Comparison of ENCODE assay signal across 9 mouse cellular contexts in genomic region chr1:155138795-155139194, GRCm38 (mm10). TPM values are rescaled to one million over a fixed set of nuclear protein-coding genes. Genes with fewer than 3 reads are reported as not detected.
DNase-seq lines count a peak whose midpoint lies in the region; ATAC-seq and TF ChIP-seq lines count a peak whose summit lies in the region.
"Had no signal": no experiment of that assay in that cellular context is flagged by ENCODE, and none has a peak within 500 bp of the region (broad histone marks: within the 10 kb centered on the region; RNA-seq: fewer than 3 reads in every experiment).

No protein-coding gene starts in this region.

- 88% methylated on average over 7 of the region's 7 CpGs for WGBS in heart, embryonic 10.5 days
- WGBS in heart, embryonic 15.5 days: 71% methylated on average over 7 of the region's 7 CpGs
- WGBS in macrophage (ENCODE audit: missing documents): 52% methylated on average over 7 of the region's 7 CpGs
- 96% methylated on average over 7 of the region's 7 CpGs for WGBS in midbrain, postnatal 0 days

- H3K4me2 ChIP-seq in heart, embryonic 15.5 days: no peak overlapping the region
- H3K4me2 ChIP-seq in midbrain, postnatal 0 days (ENCODE audit: low read depth, low read length, poor library complexity, severe bottlenecking): no peak overlapping the region

- no peak overlapping the region for H3K4me3 ChIP-seq in heart, embryonic 10.5 days
- H3K4me3 ChIP-seq in heart, embryonic 15.5 days: no peak overlapping the region
- no peak overlapping the region for H3K4me3 ChIP-seq in macrophage (ENCODE audit: inconsistent target)
- H3K4me3 ChIP-seq in midbrain, postnatal 0 days (ENCODE audit: low read depth, low read length): no peak overlapping the region

- no peak overlapping the region for H3K27ac ChIP-seq in heart, embryonic 10.5 days
- 0 out of 2 replicates have a peak overlapping the region, but pooled peaks have one; percentile 35 for H3K27ac ChIP-seq in heart, embryonic 15.5 days
- H3K27ac ChIP-seq in macrophage: 0 out of 2 replicates have a peak overlapping the region, but pooled peaks have one; percentile 13
- H3K27ac ChIP-seq in midbrain, postnatal 0 days (ENCODE audit: low read depth, low read length): no peak overlapping the region

- peak; percentile 69 to 87 for DNase-seq in heart, adult 18-20 months
- no peak for DNase-seq in heart, embryonic 10.5 days (ENCODE audit: low spot score)
- DNase-seq in midbrain, postnatal 0 days (ENCODE audit: low spot score): no peak
- DNase-seq in kidney, postnatal 10 days: no peak
- DNase-seq: kidney, adult 9 months had no signal

- H3K79me2 ChIP-seq in macrophage (ENCODE audit: inconsistent target): peaks cover 6% of the 10 kb centered on the region; the same call in 1 of the 2 replicates

- no peaks in the 10 kb centered on the region for H3K9me3 ChIP-seq in heart, embryonic 10.5 days
- H3K9me3 ChIP-seq in heart, embryonic 15.5 days (replicated peaks): no peaks in the 10 kb centered on the region
- H3K9me3 ChIP-seq in midbrain, postnatal 0 days (ENCODE audit: low read length): no peaks in the 10 kb centered on the region

- H3K9ac ChIP-seq in heart, embryonic 15.5 days: no peak overlapping the region
- no peak overlapping the region for H3K9ac ChIP-seq in midbrain, postnatal 0 days (replicated peaks; ENCODE audit: low read length, poor library complexity, severe bottlenecking)

- H3K36me3 ChIP-seq in heart, embryonic 10.5 days: no peaks in the 10 kb centered on the region
- no peaks in the 10 kb centered on the region for H3K36me3 ChIP-seq in heart, embryonic 15.5 days
- H3K36me3 ChIP-seq in macrophage (ENCODE audit: inconsistent target): peaks cover 8% of the 10 kb centered on the region; the same call in 1 of the 2 replicates
- no peaks in the 10 kb centered on the region for H3K36me3 ChIP-seq in midbrain, postnatal 0 days (ENCODE audit: insufficient read depth, low read length)

- H3K4me1 ChIP-seq in heart, embryonic 10.5 days: peaks cover 42% of the 10 kb centered on the region
- H3K4me1 ChIP-seq in heart, embryonic 15.5 days (replicated peaks): peaks cover 48% of the 10 kb centered on the region
- no peaks in the 10 kb centered on the region for H3K4me1 ChIP-seq in midbrain, postnatal 0 days (ENCODE audit: insufficient read depth, low read length)

- TF ChIP-seq CTCF in midbrain, postnatal 0 days (IDR thresholded peaks at IDR 0.05): no peak

- H3K27me3 ChIP-seq in heart, embryonic 10.5 days (ENCODE audit: insufficient read depth, poor library complexity, severe bottlenecking): no peaks in the 10 kb centered on the region
- no peaks in the 10 kb centered on the region for H3K27me3 ChIP-seq in heart, embryonic 15.5 days
- no peaks in the 10 kb centered on the region for H3K27me3 ChIP-seq in midbrain, postnatal 0 days (ENCODE audit: insufficient read depth, low read length)

- peak; percentile 35 for ATAC-seq in activated CD4-positive, CD25-positive, alpha-beta regulatory T cell, adult 4 months
- ATAC-seq in heart, embryonic 15.5 days (replicated peaks; ENCODE audit: insufficient number of reproducible peaks, insufficient read depth, low FRiP score, low read depth): no peak
- no peak; the same call in 1 of the 2 replicates for ATAC-seq in monocyte, adult 5-6 weeks (replicated peaks; ENCODE audit: insufficient number of reproducible peaks, low FRiP score, low TSS enrichment, poor library complexity, severe bottlenecking)
- no peak for ATAC-seq in midbrain, postnatal 0 days (ENCODE audit: low FRiP score)

RNA-seq across cellular contexts. Expression of gene Mr1, which starts 7.8 kb away (rescaled TPM):
- total RNA-seq in heart, adult 18-20 months (2021): 1 to 10 TPM; 6.7 to 7.8 TPM
- 1.3 and 1.6 TPM in 2 replicates for polyA plus RNA-seq in heart, embryonic 10.5 days (2016; fragmentation: Nextera tagmentation; extraction: Ambion mirVana)
- polyA plus RNA-seq in activated CD4-positive, CD25-positive, alpha-beta regulatory T cell, adult 4 months (2017; shearing (Covaris generic)): 10 to 100 TPM; 19.1 to 20.7 TPM
- 6.6 and 7.1 TPM in 2 replicates for polyA plus RNA-seq in heart, embryonic 15.5 days (2015; fragmentation: Nextera tagmentation; extraction: Ambion mirVana)
- total RNA-seq in macrophage (2018; cell fraction: chromatin; rRNA removed): 10 to 100 TPM in 7 of 26 experiments, 1 to 10 TPM in 16, under 1 TPM in 3; 0.58 to 18.6 (median 4.8) TPM
- total RNA-seq in macrophage (2018; cell fraction: cytosol; rRNA removed): 10 to 100 TPM; 15.6 to 30.1 (median 23.0) TPM
- total RNA-seq in macrophage (2018; cell fraction: nucleus; rRNA removed): 10 to 100 TPM in 19 of 26 experiments, 1 to 10 TPM in 7; 2.9 to 43.4 (median 14.7) TPM
- 15.5 to 37.2 TPM (median 30.0 TPM) in 3 replicates for polyA plus RNA-seq in macrophage (2018)
- total RNA-seq in monocyte, adult 5-6 weeks (2017): 8.6 to 21.8 TPM (median 18.3 TPM) in 3 replicates
- total RNA-seq in midbrain, postnatal 0 days (2014; rRNA removed): 2.9 and 5.1 TPM in 2 replicates
- polyA plus RNA-seq in midbrain, postnatal 0 days (2015; fragmentation: Nextera tagmentation; extraction: Ambion mirVana): 1.8 and 2.6 TPM in 2 replicates

RNA-seq across cellular contexts. Expression of gene Stx6, which starts 19.7 kb away (rescaled TPM):
- total RNA-seq in heart, adult 18-20 months (2021): 10 to 100 TPM; 17.5 to 20.2 TPM
- polyA plus RNA-seq in heart, embryonic 10.5 days (2016; fragmentation: Nextera tagmentation; extraction: Ambion mirVana): 56.0 and 66.9 TPM in 2 replicates
- polyA plus RNA-seq in activated CD4-positive, CD25-positive, alpha-beta regulatory T cell, adult 4 months (2017; shearing (Covaris generic)): 10 to 100 TPM; 49.7 to 56.1 TPM
- 47.7 and 57.0 TPM in 2 replicates for polyA plus RNA-seq in heart, embryonic 15.5 days (2015; fragmentation: Nextera tagmentation; extraction: Ambion mirVana)
- total RNA-seq in macrophage (2018; cell fraction: chromatin; rRNA removed): 100 to 1,000 TPM in 22 of 26 experiments, 10 to 100 TPM in 4; 89.1 to 825 (median 157) TPM
- 10 to 100 TPM; 18.0 to 70.6 (median 28.5) TPM for total RNA-seq in macrophage (2018; cell fraction: cytosol; rRNA removed)
- total RNA-seq in macrophage (2018; cell fraction: nucleus; rRNA removed): 100 to 1,000 TPM in 13 of 26 experiments, 10 to 100 TPM in 13; 38.1 to 384 (median 109) TPM
- 28.0 to 46.7 TPM (median 32.4 TPM) in 3 replicates for polyA plus RNA-seq in macrophage (2018)
- 54.9 to 89.5 TPM (median 66.6 TPM) in 3 replicates for total RNA-seq in monocyte, adult 5-6 weeks (2017)
- total RNA-seq in midbrain, postnatal 0 days (2014; rRNA removed): 86.8 and 114 TPM in 2 replicates
- polyA plus RNA-seq in midbrain, postnatal 0 days (2015; fragmentation: Nextera tagmentation; extraction: Ambion mirVana): 75.3 and 81.8 TPM in 2 replicates

RNA-seq across cellular contexts. Expression of gene Ier5, which starts 39.4 kb away (rescaled TPM):
- 10 to 100 TPM; 18.8 to 21.4 TPM for total RNA-seq in heart, adult 18-20 months (2021)
- polyA plus RNA-seq in heart, embryonic 10.5 days (2016; fragmentation: Nextera tagmentation; extraction: Ambion mirVana): 3.4 and 8.6 TPM in 2 replicates
- polyA plus RNA-seq in activated CD4-positive, CD25-positive, alpha-beta regulatory T cell, adult 4 months (2017; shearing (Covaris generic)): 1 to 10 TPM; 5.0 to 7.9 TPM
- polyA plus RNA-seq in heart, embryonic 15.5 days (2015; fragmentation: Nextera tagmentation; extraction: Ambion mirVana): 5.0 and 5.5 TPM in 2 replicates
- total RNA-seq in macrophage (2018; cell fraction: chromatin; rRNA removed): 100 to 1,000 TPM in 15 of 26 experiments, 10 to 100 TPM in 11; 37.6 to 232 (median 114) TPM
- total RNA-seq in macrophage (2018; cell fraction: cytosol; rRNA removed): 100 to 1,000 TPM in 16 of 26 experiments, 10 to 100 TPM in 10; 68.0 to 298 (median 132) TPM
- total RNA-seq in macrophage (2018; cell fraction: nucleus; rRNA removed): 100 to 1,000 TPM in 22 of 26 experiments, 10 to 100 TPM in 4; 58.9 to 356 (median 241) TPM
- polyA plus RNA-seq in macrophage (2018): 24.7 to 56.1 TPM (median 49.7 TPM) in 3 replicates
- 118 to 240 TPM (median 139 TPM) in 3 replicates for total RNA-seq in monocyte, adult 5-6 weeks (2017)
- 30.1 and 44.2 TPM in 2 replicates for total RNA-seq in midbrain, postnatal 0 days (2014; rRNA removed)
- 3.9 and 4.0 TPM in 2 replicates for polyA plus RNA-seq in midbrain, postnatal 0 days (2015; fragmentation: Nextera tagmentation; extraction: Ambion mirVana)

Comparison
In these comparisons a context has a peak if more than half of its experiments do, and no peak if none do; other contexts are left out.
1. DNase-seq: peak in heart, adult 18-20 months (2 of 2); none in heart, embryonic 10.5 days (single experiment), midbrain, postnatal 0 days (single experiment) and kidney, postnatal 10 days (single experiment).
2. H3K27ac ChIP-seq: peak in heart, embryonic 15.5 days (single experiment) and macrophage (single experiment); none in heart, embryonic 10.5 days (single experiment) and midbrain, postnatal 0 days (single experiment).